Mouse (Mus musculus) right cerebral cortex, postnatal 4 days (tissue): ENCODE results near the gene Mogat1.
"Not testable (repeated sequence)": the region's sequence is repeated elsewhere in the genome, so short reads cannot be mapped to it uniquely, and the experiment has no call there.

Experiments used
- DNase-seq: peaks from one replicate; pipeline ENCODE4 v3.0.0-alpha.2; 2022

Gene Mogat1

DNA sequence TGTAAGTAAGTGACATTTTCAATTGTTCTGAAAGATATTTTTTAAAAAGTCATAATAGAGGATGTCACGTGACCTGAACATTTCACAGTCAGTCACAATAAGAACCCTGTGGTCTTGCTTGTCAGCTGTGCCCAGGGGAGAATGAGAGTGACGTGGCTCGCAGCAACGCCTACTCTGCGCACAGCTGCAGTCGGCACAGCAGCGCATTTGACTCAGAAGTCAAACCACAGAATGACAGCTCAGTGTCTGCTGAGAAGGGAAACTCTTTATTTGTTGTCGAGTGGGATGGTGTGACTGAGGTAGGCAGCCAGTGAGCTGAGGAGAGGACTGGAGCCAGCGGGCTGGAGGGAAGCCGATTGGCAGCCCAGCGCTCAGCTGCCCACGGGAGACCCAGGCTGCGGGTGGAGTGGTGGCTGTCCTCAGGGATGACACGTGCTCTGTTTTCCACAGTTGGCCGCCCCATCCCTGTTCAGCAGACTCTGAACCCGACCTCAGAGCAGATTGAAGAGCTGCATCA, 26.8 kb downstream of the Mogat1 start:
- peak; percentile 26 for DNase-seq

- DNase-seq = no peak
Measured at GRCm38 (mm10) chr1:78538396-78538795, 27.6 kb downstream of the Mogat1 start.

GRCm38 (mm10) chr1:78539166-78539565, 28.4 kb downstream of the Mogat1 start:
- DNase-seq = no peak

GRCm38 (mm10) chr1:78543631-78544030, 32.8 kb downstream of the Mogat1 start:
- not testable (repeated sequence) for DNase-seq

- no peak for DNase-seq
Measured at GRCm38 (mm10) chr1:78546258-78546657, 35.5 kb downstream of the Mogat1 start.

GRCm38 (mm10) chr1:78548961-78549360, 38.2 kb downstream of the Mogat1 start:
- no peak for DNase-seq

DNA sequence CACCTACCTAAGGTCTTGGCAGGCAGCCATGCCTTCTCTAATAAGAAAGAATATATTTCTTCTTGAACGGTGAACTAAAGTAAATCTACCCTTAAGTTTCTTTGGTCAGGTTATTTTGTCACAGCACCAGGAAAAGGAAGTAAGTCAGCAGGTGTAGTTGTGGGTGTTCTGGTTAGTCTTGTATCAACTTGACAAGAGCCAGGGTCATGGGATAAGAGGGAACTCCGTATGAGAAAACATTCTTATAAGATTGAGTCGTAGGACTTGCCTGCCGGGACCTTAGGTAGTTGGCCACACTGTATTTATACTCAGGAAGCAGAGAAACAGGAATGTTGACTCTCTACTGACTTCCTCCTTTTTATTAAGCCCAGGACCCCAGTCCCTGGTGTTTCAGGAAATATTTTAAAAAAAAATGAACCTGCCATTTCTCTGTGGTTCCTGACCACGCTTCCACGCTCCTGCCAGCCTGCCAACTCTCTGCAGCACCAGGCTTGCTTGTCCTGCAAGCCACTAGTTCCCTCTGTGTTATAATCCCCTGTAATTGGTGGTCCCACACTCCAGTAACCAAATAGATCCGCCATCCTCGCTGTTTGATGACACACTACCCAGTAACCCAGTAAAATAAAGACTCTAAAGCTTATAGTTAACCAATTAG, 43.3 kb downstream of the Mogat1 start:
- DNase-seq = no peak

DNA sequence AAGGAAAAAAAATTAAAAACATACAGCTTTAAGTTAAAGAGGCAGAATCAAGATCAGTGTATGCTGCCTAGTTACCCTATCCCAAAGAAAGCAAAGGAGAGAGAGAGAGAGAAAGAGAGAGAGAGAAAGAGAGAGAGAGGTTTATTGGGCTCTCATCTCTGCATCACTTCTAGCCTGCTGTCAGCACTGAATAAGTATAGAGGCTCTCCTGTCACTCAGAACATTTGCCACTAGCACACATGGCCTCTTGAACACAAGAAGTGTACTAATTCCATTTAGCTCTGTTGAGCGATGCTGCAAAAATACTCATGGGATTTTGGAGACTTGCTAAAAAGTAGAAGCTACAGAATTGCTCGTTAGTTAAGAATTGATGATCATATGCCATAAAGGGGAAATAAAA, 56.2 kb downstream of the Mogat1 start:
- DNase-seq = no peak

DNA sequence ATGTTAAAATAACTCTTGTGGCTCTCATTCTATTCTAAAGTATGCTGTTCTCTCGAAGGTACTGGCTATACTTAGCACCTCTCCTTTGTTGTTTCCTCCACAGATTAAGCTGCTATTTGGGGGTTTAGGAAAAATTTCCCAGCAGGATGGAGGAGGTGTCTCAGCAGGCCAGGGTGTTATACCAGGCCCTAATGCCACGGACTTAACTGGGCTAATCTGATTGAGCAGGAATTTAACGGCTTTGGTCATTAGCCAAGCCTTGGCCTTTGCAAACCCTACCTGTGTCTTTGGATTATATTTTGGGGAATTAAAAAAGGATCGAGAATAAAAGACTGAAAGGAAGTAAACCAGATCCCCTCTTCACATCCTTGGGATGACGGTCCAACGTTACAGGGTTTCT, 56.6 kb downstream of the Mogat1 start:
- DNase-seq = no peak

DNA sequence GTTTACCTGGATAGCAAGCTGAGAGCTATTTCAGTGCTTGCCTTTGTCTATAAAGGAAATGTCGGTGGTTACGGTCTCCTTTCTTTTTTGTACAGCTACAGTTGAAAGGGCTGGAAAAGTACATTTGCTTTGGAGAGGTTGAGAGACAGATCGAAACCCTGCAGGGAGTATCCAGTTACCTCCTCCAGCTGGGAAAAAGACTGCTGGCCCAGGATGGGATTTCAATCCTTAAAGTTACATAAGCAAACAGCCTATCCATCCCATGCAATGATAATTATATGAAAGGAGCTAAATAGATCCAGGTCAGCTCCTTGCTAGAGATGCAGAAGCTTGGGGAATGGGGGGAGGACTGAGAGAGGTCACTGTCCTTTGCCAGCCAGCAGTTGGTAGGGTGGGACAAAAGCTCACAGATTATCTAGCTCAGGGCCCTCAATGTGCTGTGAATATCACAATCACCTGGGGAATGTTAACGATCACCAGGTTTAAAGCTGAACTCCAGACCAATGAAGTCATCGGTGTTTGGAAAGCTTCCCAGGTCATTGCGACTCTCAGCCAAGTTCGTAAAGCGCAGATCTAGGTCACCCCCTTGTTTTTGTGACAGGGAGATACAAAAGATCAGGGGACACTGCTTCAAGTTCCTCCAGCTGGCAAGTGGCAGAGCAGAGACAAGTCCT, 57.2 kb downstream of the Mogat1 start:
- no peak for DNase-seq

DNA sequence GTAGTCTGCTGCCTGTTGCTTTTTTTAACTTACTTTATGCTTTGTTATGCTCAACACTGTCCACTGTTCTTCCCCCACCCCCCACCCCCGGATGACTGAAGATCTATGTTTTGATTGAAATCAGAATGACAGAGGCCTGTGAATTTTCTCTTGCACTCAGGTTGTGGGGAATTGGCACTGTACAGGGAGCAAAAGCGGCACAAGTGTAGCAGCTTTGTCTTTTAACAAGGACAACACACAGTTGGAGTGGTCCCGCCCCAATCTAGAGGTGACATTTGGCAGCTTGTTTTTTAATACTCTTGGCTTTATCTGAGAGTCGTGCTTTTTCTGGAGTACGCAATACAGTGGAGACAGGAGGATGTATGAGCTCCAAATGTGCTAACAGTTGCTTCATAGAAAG, 58.8 kb downstream of the Mogat1 start:
- no peak for DNase-seq

GRCm38 (mm10) chr1:78585080-78585479, 74.3 kb downstream of the Mogat1 start:
- DNase-seq = no peak

DNA sequence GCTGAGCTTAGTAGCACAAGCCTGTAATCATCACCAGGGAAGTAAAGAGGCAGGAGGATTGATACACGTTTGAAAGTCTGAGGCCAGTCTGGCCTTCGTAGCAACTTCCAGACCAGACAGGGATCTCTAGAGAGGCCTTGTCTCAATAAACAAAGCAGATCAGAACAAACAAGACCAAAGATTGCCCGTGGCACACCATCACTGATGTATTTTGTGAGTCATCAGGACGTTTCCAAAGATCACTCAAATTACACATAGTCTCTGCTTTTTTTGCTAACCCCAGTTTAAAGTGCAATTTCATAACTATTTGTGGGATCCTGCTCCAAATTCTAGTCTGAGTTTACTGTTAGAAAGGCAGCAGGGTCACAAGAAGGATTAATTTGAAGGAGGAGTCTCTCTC, 76.2 kb downstream of the Mogat1 start:
- DNase-seq = no peak
